Comparison of ENCODE assay signal across 13 mouse cellular contexts in the genomic region with DNA sequence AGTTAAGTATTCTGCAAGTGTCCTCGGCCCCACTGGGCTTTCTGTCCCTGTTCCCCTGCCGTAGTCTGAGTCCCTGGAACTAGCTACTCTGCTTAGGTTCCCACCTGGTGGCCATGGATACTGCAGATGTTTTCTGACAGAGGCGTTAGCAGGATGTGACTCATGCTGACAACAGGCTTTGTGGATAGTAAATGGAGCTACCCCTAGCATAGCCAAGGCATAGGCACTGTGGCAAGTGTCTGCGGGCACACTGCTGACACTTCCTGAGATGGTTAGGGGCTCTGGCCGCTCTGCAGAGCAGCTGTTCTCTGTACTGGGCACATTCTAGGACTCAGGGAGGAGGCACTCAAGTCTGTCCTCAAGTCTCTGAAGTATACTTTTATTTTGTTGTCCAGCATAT. TPM values are rescaled to one million over a fixed set of nuclear protein-coding genes. Genes with fewer than 3 reads are reported as not detected.
A peak's percentile ranks its signal among the peaks of the same experiment; 100 is the strongest.
DNase-seq lines count a peak whose midpoint lies in the region; TF ChIP-seq lines count a peak whose summit lies in the region.
"Had no signal": no experiment of that assay in that cellular context is flagged by ENCODE, and none has a peak within 500 bp of the region (broad histone marks: within the 10 kb centered on the region; RNA-seq: fewer than 3 reads in every experiment).

No protein-coding gene starts in this region.

- DNase-seq in kidney, adult 2 months, result no peak
- DNase-seq in kidney, postnatal 36 days, result no peak
- peak; percentile 59 for DNase-seq in CD4-positive helper T cell, adult 2 months (ENCODE audit: low read depth, low spot score)
- DNase-seq in brain, adult 2 months (ENCODE audit: low read depth, low spot score), result peak; percentile 41
- DNase-seq in natural killer cell, adult 2 months (ENCODE audit: low spot score in 2 of 2), result peak; percentile 19 to 51
- DNase-seq in thymus, adult 2 months, result no peak
- DNase-seq in right cerebral cortex, adult 18-20 months, result no peak
- DNase-seq in spleen, adult 12 weeks (ENCODE audit: low spot score), result no peak
- DNase-seq: cerebellum, postnatal 36 days had no signal

- no peaks in the 10 kb centered on the region for H3K27me3 ChIP-seq in kidney, adult 2 months (replicated peaks; ENCODE audit: control insufficient read depth, insufficient read depth, low read length)
- H3K27me3 ChIP-seq in thymus, adult 2 months (ENCODE audit: control insufficient read depth, insufficient read depth, low read length), result no peaks in the 10 kb centered on the region

- TF ChIP-seq CTCF in kidney, adult 2 months (conservative IDR thresholded peaks at IDR 0.05; ENCODE audit: insufficient read depth, insufficient read length, low read depth, low read length), result no peak
- no peak for TF ChIP-seq CTCF in thymus, adult 2 months (IDR thresholded peaks at IDR 0.05; ENCODE audit: borderline replicate concordance, control insufficient read depth, extremely low read depth, insufficient read depth, low read length, poor library complexity)

- peak overlapping the region; percentile 52; the same call in 1 of the 2 replicates for H3K27ac ChIP-seq in kidney, adult 2 months (ENCODE audit: insufficient read depth, low read depth, low read length)
- H3K27ac ChIP-seq in thymus, adult 2 months (ENCODE audit: control insufficient read depth, insufficient read depth, low read length), result no peak overlapping the region
- H3K27ac ChIP-seq: liver, embryonic 14.5 days had no signal

- no peak overlapping the region for H3K4me3 ChIP-seq in kidney, adult 2 months (ENCODE audit: insufficient read depth, low read depth, low read length)
- H3K4me3 ChIP-seq in thymus, adult 2 months (ENCODE audit: control insufficient read depth, insufficient read depth, low read length), result no peak overlapping the region
- H3K4me3 ChIP-seq: heart, embryonic 10.5 days had no signal

- TF ChIP-seq POLR2A in kidney, adult 2 months (IDR thresholded peaks at IDR 0.05; ENCODE audit: low read depth, low read length), result no peak
- no peak for TF ChIP-seq POLR2A in thymus, adult 2 months (IDR thresholded peaks at IDR 0.05; ENCODE audit: control insufficient read depth, extremely low read depth, insufficient read depth, low read length, poor library complexity)

- H3K4me1 ChIP-seq in kidney, adult 2 months (ENCODE audit: control insufficient read depth, insufficient read depth, low read length), result peaks cover 13% of the 10 kb centered on the region; the same call in 1 of the 2 replicates
- H3K4me1 ChIP-seq in thymus, adult 2 months (replicated peaks; ENCODE audit: control insufficient read depth, insufficient read depth, low read length), result no peaks in the 10 kb centered on the region

- H3K36me3 ChIP-seq in kidney, adult 2 months (ENCODE audit: control insufficient read depth, insufficient read depth, low read length), result no peaks in the 10 kb centered on the region
- H3K36me3 ChIP-seq in thymus, adult 2 months (ENCODE audit: control insufficient read depth, insufficient read depth, low read length), result peaks cover 35% of the 10 kb centered on the region

- WGBS in kidney, adult 2 months, result 81% methylated on average over 5 of the region's 5 CpGs
- 82% methylated on average over 5 of the region's 5 CpGs for WGBS in thymus, adult 2 months

RNA-seq across cellular contexts. Expression of a gene that starts 19.8 kb away (rescaled TPM):
- 5.1 and 5.3 TPM in 2 replicates for polyA plus RNA-seq in kidney, adult 2 months (2012; rRNA removed)
- 19.8 and 20.8 TPM in 2 replicates for polyA plus RNA-seq in thymus, adult 2 months (2012; rRNA removed)
- polyA plus RNA-seq: inflammation-experienced regulatory T-cells, adult 6 months had no signal

RNA-seq across cellular contexts. Expression of a gene that starts 21.4 kb away (rescaled TPM):
- 16.9 and 18.8 TPM in 2 replicates for polyA plus RNA-seq in kidney, adult 2 months (2012; rRNA removed)
- polyA plus RNA-seq in thymus, adult 2 months (2012; rRNA removed), result 32.4 and 34.3 TPM in 2 replicates

RNA-seq across cellular contexts. Expression of a gene that starts 21.6 kb away (rescaled TPM):
- polyA plus RNA-seq in kidney, adult 2 months (2012; rRNA removed), result 20.5 and 24.1 TPM in 2 replicates
- polyA plus RNA-seq in thymus, adult 2 months (2012; rRNA removed), result 43.4 and 44.8 TPM in 2 replicates

RNA-seq across cellular contexts. Expression of a gene that starts 42.9 kb away (rescaled TPM):
- polyA plus RNA-seq in kidney, adult 2 months (2012; rRNA removed), result 5.0 and 5.7 TPM in 2 replicates
- 0.62 and 0.71 TPM in 2 replicates for polyA plus RNA-seq in thymus, adult 2 months (2012; rRNA removed)
- polyA plus RNA-seq: G1E had no signal

RNA-seq across cellular contexts. Expression of a gene that starts 54.9 kb away (rescaled TPM):
- polyA plus RNA-seq in kidney, adult 2 months (2012; rRNA removed), result 26.1 and 26.7 TPM in 2 replicates
- polyA plus RNA-seq in thymus, adult 2 months (2012; rRNA removed), result 8.4 and 9.5 TPM in 2 replicates

Comparison
In these comparisons a context has a peak if more than half of its experiments do, and no peak if none do; other contexts are left out.
1. DNase-seq: peak in CD4-positive helper T cell, adult 2 months (single experiment), brain, adult 2 months (single experiment) and natural killer cell, adult 2 months (2 of 2); none in kidney, adult 2 months (single experiment), kidney, postnatal 36 days (0 of 2), thymus, adult 2 months (single experiment), right cerebral cortex, adult 18-20 months (single experiment) and spleen, adult 12 weeks (single experiment).